Mouse (Mus musculus): ENCODE measurements around the gene Cyp1a2. TPM values are rescaled to one million over a fixed set of nuclear protein-coding genes. Genes with fewer than 3 reads are reported as not detected.

The Cyp1a2 gene
- polyA plus RNA-seq, 1 experiment, result not detected

DNA sequence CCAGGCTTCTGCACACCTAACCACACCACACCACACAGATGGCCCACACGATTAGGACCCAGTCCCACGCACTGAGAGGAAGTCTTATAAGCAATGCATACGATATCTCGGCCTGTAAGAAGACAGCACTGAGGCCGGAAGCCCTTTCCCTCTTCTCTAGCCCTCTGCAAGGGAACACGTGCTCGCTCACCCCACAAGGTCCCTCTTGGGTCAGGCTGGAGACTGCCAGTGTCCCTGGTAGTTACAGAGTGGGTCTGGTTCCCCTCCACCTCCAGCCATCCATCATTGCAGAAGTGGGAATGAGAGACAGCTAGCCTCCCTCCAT lies 39.7 kb downstream of the Cyp1a2 start:
- H3K36me3 ChIP-seq (ENCODE audit: control insufficient read depth, insufficient read depth), result no peaks in the 10 kb centered on the region
- H3K4me3 ChIP-seq, result peak overlapping the region; percentile 67
- peaks cover 59% of the 10 kb centered on the region for H3K79me2 ChIP-seq (ENCODE audit: control insufficient read depth, insufficient read depth)
- peak overlapping the region; percentile 92 for H3ac ChIP-seq (ENCODE audit: control insufficient read depth, insufficient read length)
- no peaks in the 10 kb centered on the region for H3K27me3 ChIP-seq (ENCODE audit: control insufficient read depth, insufficient read depth, insufficient read length)
- TF ChIP-seq POLR2AphosphoS2 (IDR thresholded peaks at IDR 0.05; ENCODE audit: insufficient read length, low read depth), result no peak
- TF ChIP-seq TCF12 (IDR thresholded peaks at IDR 0.05; ENCODE audit: insufficient read depth, poor library complexity, severe bottlenecking), result no peak
- TF ChIP-seq USF1 (IDR thresholded peaks at IDR 0.05; ENCODE audit: low read depth), result no peak
- TF ChIP-seq POLR2A (IDR thresholded peaks at IDR 0.05; ENCODE audit: insufficient read length, low read depth), result no peak
- TF ChIP-seq MAX (IDR thresholded peaks at IDR 0.05; ENCODE audit: low read depth), result no peak
- no peak for TF ChIP-seq SRF (IDR thresholded peaks at IDR 0.05; ENCODE audit: control insufficient read depth, insufficient read length, low read depth)
- TF ChIP-seq MYOG (IDR thresholded peaks at IDR 0.05; ENCODE audit: control insufficient read depth in 1 of 3, insufficient read depth in 1 of 3, insufficient read length in 2 of 3, low read depth in 2 of 3), result no peak
- no peak for TF ChIP-seq TCF3 (IDR thresholded peaks at IDR 0.05; ENCODE audit: insufficient read length, low read depth)
- TF ChIP-seq MYOD1 (IDR thresholded peaks at IDR 0.05; ENCODE audit: control insufficient read depth in 1 of 3, insufficient read length in 2 of 3, low read depth in 2 of 3), result no peak
- no peak for TF ChIP-seq CEBPB (IDR thresholded peaks at IDR 0.05; ENCODE audit: insufficient read depth, poor library complexity, severe bottlenecking)
- no peak for TF ChIP-seq REST (IDR thresholded peaks at IDR 0.05; ENCODE audit: insufficient read depth, insufficient read length)
- TF ChIP-seq E2F4 (IDR thresholded peaks at IDR 0.05; ENCODE audit: insufficient read depth), result no peak
- peak overlapping the region; percentile 82 for H3K4me2 ChIP-seq (ENCODE audit: low read depth)

DNA sequence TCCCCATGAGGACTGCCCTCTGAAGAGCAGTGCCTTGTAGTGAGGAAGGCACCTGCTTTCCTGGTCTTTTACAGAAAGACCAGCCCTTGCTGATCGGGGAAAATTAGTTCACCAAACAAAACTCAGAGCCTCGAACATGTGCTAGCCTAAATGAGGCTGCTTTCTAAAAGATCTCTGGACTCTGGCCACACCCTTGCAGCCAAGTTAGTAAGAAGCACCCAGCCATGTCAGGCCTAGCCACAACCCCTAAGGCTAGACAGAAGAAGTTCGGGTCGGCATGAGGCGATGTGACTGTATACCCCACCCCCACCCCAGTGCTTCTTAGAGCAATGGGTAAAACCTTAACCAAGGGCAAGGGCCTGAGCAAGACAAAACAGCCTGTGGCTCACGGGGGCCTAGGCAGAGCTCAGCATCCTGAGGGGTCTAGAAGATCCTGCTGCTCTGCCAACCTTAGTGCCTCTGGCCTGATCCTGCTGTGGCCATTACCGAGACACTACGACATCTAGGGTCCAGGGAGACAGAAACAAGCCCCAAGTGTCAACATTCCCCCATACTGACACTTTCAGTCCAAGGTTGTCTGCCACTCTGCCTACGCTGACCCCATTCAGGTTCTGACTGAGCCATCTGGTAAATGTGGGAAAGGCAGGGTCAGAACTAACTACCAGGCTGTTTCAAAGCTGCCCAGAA lies 40.2 kb downstream of the Cyp1a2 start:
- Histone ChIP-seq H3K4me3 (peak overlapping the region; percentile 67), H3ac (ENCODE audit: control insufficient read depth, insufficient read length) (no peak overlapping the region), H3K27me3 (ENCODE audit: control insufficient read depth, insufficient read depth, insufficient read length) (no peaks in the 10 kb centered on the region), H3K79me2 (ENCODE audit: control insufficient read depth, insufficient read depth) (peaks cover 64% of the 10 kb centered on the region), H3K36me3 (ENCODE audit: control insufficient read depth, insufficient read depth) (no peaks in the 10 kb centered on the region), H3K4me2 (ENCODE audit: low read depth) (peak overlapping the region; percentile 82)
- TF ChIP-seq MAX (IDR thresholded peaks at IDR 0.05; ENCODE audit: low read depth) (no peak), POLR2AphosphoS2 (IDR thresholded peaks at IDR 0.05; ENCODE audit: insufficient read length, low read depth) (no peak), USF1 (IDR thresholded peaks at IDR 0.05; ENCODE audit: low read depth) (no peak), CEBPB (IDR thresholded peaks at IDR 0.05; ENCODE audit: insufficient read depth, poor library complexity, severe bottlenecking) (no peak), REST (IDR thresholded peaks at IDR 0.05; ENCODE audit: insufficient read depth, insufficient read length) (no peak), SRF (IDR thresholded peaks at IDR 0.05; ENCODE audit: control insufficient read depth, insufficient read length, low read depth) (no peak)

DNA sequence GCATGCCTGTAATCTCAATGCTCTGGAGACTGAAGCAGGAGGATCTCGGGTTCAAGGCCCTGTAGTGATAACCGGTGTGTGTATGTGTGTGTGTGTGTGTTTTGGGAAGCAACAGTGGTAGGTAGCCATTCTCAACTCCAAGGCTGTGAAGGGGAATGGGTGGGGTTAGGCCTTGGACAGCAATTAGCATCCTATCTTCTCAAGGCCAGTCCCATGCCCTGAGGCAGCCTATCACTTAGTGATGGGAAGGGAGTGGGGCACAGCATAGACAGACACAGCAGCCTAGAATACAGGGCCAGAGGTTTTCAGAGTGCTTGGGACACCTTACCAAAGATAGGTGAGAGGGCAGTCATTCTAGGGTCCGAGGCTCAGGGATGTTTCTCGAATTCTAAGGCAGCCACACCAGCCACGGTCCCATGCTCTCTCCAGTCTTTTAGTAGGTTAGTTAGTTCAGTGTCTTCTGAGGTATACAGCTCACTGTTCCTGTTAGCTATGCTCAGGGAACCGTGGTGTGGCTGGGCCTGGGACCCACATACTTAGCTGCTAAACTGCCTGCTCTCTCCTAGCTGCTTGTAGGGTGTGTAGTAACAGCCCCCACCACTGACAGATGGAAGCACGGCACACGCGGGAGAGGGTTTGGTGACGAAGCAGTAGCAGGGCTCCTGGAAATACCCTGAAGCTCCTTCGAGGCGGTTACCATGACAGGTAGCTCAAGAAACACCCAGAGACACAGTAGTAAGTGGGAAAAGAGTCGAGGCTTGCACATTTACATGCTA lies 41.5 kb downstream of the Cyp1a2 start:
- Histone ChIP-seq H3ac (ENCODE audit: control insufficient read depth, insufficient read length) (no peak overlapping the region), H3K79me2 (ENCODE audit: control insufficient read depth, insufficient read depth) (peaks cover 76% of the 10 kb centered on the region), H3K36me3 (ENCODE audit: control insufficient read depth, insufficient read depth) (no peaks in the 10 kb centered on the region), H3K4me3 (peak overlapping the region; percentile 67), H3K4me2 (ENCODE audit: low read depth) (peak overlapping the region; percentile 91), H3K27me3 (ENCODE audit: control insufficient read depth, insufficient read depth, insufficient read length) (no peaks in the 10 kb centered on the region)
- TF ChIP-seq E2F4 (IDR thresholded peaks at IDR 0.05; ENCODE audit: insufficient read depth) (no peak), REST (IDR thresholded peaks at IDR 0.05; ENCODE audit: insufficient read depth, insufficient read length) (no peak), TCF3 (IDR thresholded peaks at IDR 0.05; ENCODE audit: insufficient read length, low read depth) (no peak), MYOD1 (IDR thresholded peaks at IDR 0.05; ENCODE audit: control insufficient read depth in 1 of 3, insufficient read length in 2 of 3, low read depth in 2 of 3) (no peak), SRF (IDR thresholded peaks at IDR 0.05; ENCODE audit: control insufficient read depth, insufficient read length, low read depth) (no peak), MAX (IDR thresholded peaks at IDR 0.05; ENCODE audit: low read depth) (no peak), MYOG (IDR thresholded peaks at IDR 0.05; ENCODE audit: control insufficient read depth in 1 of 3, insufficient read depth in 1 of 3, insufficient read length in 2 of 3, low read depth in 2 of 3) (no peak), TCF12 (IDR thresholded peaks at IDR 0.05; ENCODE audit: insufficient read depth, poor library complexity, severe bottlenecking) (no peak), POLR2A (IDR thresholded peaks at IDR 0.05; ENCODE audit: insufficient read length, low read depth) (no peak), CEBPB (IDR thresholded peaks at IDR 0.05; ENCODE audit: insufficient read depth, poor library complexity, severe bottlenecking) (no peak), USF1 (IDR thresholded peaks at IDR 0.05; ENCODE audit: low read depth) (no peak), POLR2AphosphoS2 (IDR thresholded peaks at IDR 0.05; ENCODE audit: insufficient read length, low read depth) (no peak)

GRCm38 (mm10) chr9:57641022-57641421 lies 42.5 kb downstream of the Cyp1a2 start:
- Histone ChIP-seq H3K79me2 (ENCODE audit: control insufficient read depth, insufficient read depth) (peaks cover 86% of the 10 kb centered on the region), H3K36me3 (ENCODE audit: control insufficient read depth, insufficient read depth) (no peaks in the 10 kb centered on the region), H3K4me3 (no peak overlapping the region), H3K27me3 (ENCODE audit: control insufficient read depth, insufficient read depth, insufficient read length) (no peaks in the 10 kb centered on the region), H3K4me2 (ENCODE audit: low read depth) (peak overlapping the region; percentile 91), H3ac (ENCODE audit: control insufficient read depth, insufficient read length) (no peak overlapping the region)
- TF ChIP-seq TCF12 (IDR thresholded peaks at IDR 0.05; ENCODE audit: insufficient read depth, poor library complexity, severe bottlenecking) (no peak), MYOG (IDR thresholded peaks at IDR 0.05; ENCODE audit: control insufficient read depth in 1 of 3, insufficient read depth in 1 of 3, insufficient read length in 2 of 3, low read depth in 2 of 3) (no peak), POLR2A (IDR thresholded peaks at IDR 0.05; ENCODE audit: insufficient read length, low read depth) (no peak), REST (IDR thresholded peaks at IDR 0.05; ENCODE audit: insufficient read depth, insufficient read length) (no peak), SRF (IDR thresholded peaks at IDR 0.05; ENCODE audit: control insufficient read depth, insufficient read length, low read depth) (no peak), E2F4 (IDR thresholded peaks at IDR 0.05; ENCODE audit: insufficient read depth) (no peak), POLR2AphosphoS2 (IDR thresholded peaks at IDR 0.05; ENCODE audit: insufficient read length, low read depth) (no peak), CEBPB (IDR thresholded peaks at IDR 0.05; ENCODE audit: insufficient read depth, poor library complexity, severe bottlenecking) (no peak), MYOD1 (IDR thresholded peaks at IDR 0.05; ENCODE audit: control insufficient read depth in 1 of 3, insufficient read length in 2 of 3, low read depth in 2 of 3) (no peak), TCF3 (IDR thresholded peaks at IDR 0.05; ENCODE audit: insufficient read length, low read depth) (no peak), MAX (IDR thresholded peaks at IDR 0.05; ENCODE audit: low read depth) (no peak), USF1 (IDR thresholded peaks at IDR 0.05; ENCODE audit: low read depth) (no peak)
